Mouse (Mus musculus) testis, adult 2 months (tissue): Measurements from ENCODE around the gene Rnf150. TPM values are rescaled to one million over a fixed set of nuclear protein-coding genes. Genes with fewer than 3 reads are reported as not detected.

Source experiments
- H3K27ac ChIP-seq: fragments of 200-500 bp; 2 replicates; pipeline ENCODE4 v1.5.1; 2012; ENCODE audit warnings: low read depth, low read length; ENCODE audit not compliant: control insufficient read depth, insufficient read depth
- H3K27me3 ChIP-seq: fragments of 200-500 bp; 2 replicates; pipeline ENCODE4 v1.6.1; 2012; ENCODE audit warnings: mild to moderate bottlenecking, low read length, moderate library complexity; ENCODE audit not compliant: control insufficient read depth, insufficient read depth
- H3K36me3 ChIP-seq: fragments of 200-500 bp; 2 replicates; pipeline ENCODE4 v1.6.1; 2012; ENCODE audit warnings: mild to moderate bottlenecking, low read length; ENCODE audit not compliant: control insufficient read depth, insufficient read depth
- H3K4me1 ChIP-seq: fragments of 200-500 bp; 2 replicates; pipeline ENCODE4 v1.6.1; 2012; ENCODE audit warnings: low read length; ENCODE audit not compliant: control insufficient read depth, insufficient read depth
- H3K4me3 ChIP-seq: fragments of 200-500 bp; 2 replicates; pipeline ENCODE4 v1.5.1; 2012; ENCODE audit warnings: low read depth, mild to moderate bottlenecking, low read length, moderate library complexity, mixed read lengths; ENCODE audit not compliant: control insufficient read depth
- CTCF ChIP-seq: fragments of 200-500 bp; IDR thresholded peaks from 2 replicates; pipeline ENCODE4 v1.5.1; 2012; ENCODE audit warnings: low read depth, mild to moderate bottlenecking, inconsistent platforms, low read length, moderate library complexity; ENCODE audit not compliant: control insufficient read depth, insufficient read depth, insufficient replicate concordance
- POLR2A ChIP-seq: fragments of 200-500 bp; IDR thresholded peaks from 2 replicates; pipeline ENCODE4 v1.6.1; 2012; ENCODE audit warnings: low read depth, mild to moderate bottlenecking, inconsistent platforms, low read length, moderate library complexity; ENCODE audit not compliant: control insufficient read depth
- polyA plus RNA-seq: library from polyadenylated mRNA; depleted of rRNA; stranded (reverse); fragments of >200 nt; gene quantifications from 2 replicates; pipeline ENCODE4 v1.2.3, GENCODE M21; 2012

The Rnf150 gene
- polyA plus RNA-seq, 1 experiment = 0.33 TPM

- Histone ChIP-seq H3K27ac (no peak overlapping the region), H3K36me3 (no peaks in the 10 kb centered on the region), H3K4me1 (no peaks in the 10 kb centered on the region), H3K4me3 (no peak overlapping the region), H3K27me3 (no peaks in the 10 kb centered on the region)
- TF ChIP-seq POLR2A (no peak), CTCF (no peak)
These were observed 189.7 kb downstream of the Rnf150 start for GRCm38 (mm10) chr8:83052896-83053295.

- TF ChIP-seq CTCF (no peak), POLR2A (no peak)
- no peak overlapping the region for H3K4me3 ChIP-seq
- no peak overlapping the region for H3K27ac ChIP-seq
- no peaks in the 10 kb centered on the region for H3K27me3 ChIP-seq
- no peaks in the 10 kb centered on the region for H3K36me3 ChIP-seq
- H3K4me1 ChIP-seq = no peaks in the 10 kb centered on the region
These were observed 191.6 kb downstream of the Rnf150 start for GRCm38 (mm10) chr8:83054801-83055200.

GRCm38 (mm10) chr8:83058951-83059350, 195.8 kb downstream of the Rnf150 start:
- no peak overlapping the region for H3K4me3 ChIP-seq
- no peak for TF ChIP-seq POLR2A
- TF ChIP-seq CTCF = no peak
- H3K4me1 ChIP-seq = no peaks in the 10 kb centered on the region
- H3K36me3 ChIP-seq = no peaks in the 10 kb centered on the region
- no peaks in the 10 kb centered on the region for H3K27me3 ChIP-seq
- no peak overlapping the region for H3K27ac ChIP-seq

- no peaks in the 10 kb centered on the region for H3K36me3 ChIP-seq
- TF ChIP-seq CTCF = no peak
- no peak for TF ChIP-seq POLR2A
- no peak overlapping the region for H3K27ac ChIP-seq
- H3K27me3 ChIP-seq = no peaks in the 10 kb centered on the region
- no peaks in the 10 kb centered on the region for H3K4me1 ChIP-seq
- no peak overlapping the region for H3K4me3 ChIP-seq
These were observed 196.9 kb downstream of the Rnf150 start for GRCm38 (mm10) chr8:83060076-83060475.

- H3K36me3 ChIP-seq = no peaks in the 10 kb centered on the region
- H3K27ac ChIP-seq = no peak overlapping the region
- H3K4me3 ChIP-seq = no peak overlapping the region
- no peaks in the 10 kb centered on the region for H3K27me3 ChIP-seq
- H3K4me1 ChIP-seq = no peaks in the 10 kb centered on the region
- no peak for TF ChIP-seq CTCF
- no peak for TF ChIP-seq POLR2A
These were observed 198.1 kb downstream of the Rnf150 start for GRCm38 (mm10) chr8:83061257-83061656.

- H3K27me3 ChIP-seq = no peaks in the 10 kb centered on the region
- H3K4me1 ChIP-seq = no peaks in the 10 kb centered on the region
- no peaks in the 10 kb centered on the region for H3K36me3 ChIP-seq
- TF ChIP-seq POLR2A (no peak), CTCF (no peak)
- no peak overlapping the region for H3K4me3 ChIP-seq
- no peak overlapping the region for H3K27ac ChIP-seq
These were observed 198.7 kb downstream of the Rnf150 start for GRCm38 (mm10) chr8:83061873-83062272.

- no peak for TF ChIP-seq CTCF
- no peak for TF ChIP-seq POLR2A
- no peak overlapping the region for H3K27ac ChIP-seq
- no peak overlapping the region for H3K4me3 ChIP-seq
- no peaks in the 10 kb centered on the region for H3K4me1 ChIP-seq
- H3K27me3 ChIP-seq = no peaks in the 10 kb centered on the region
- H3K36me3 ChIP-seq = no peaks in the 10 kb centered on the region
These were observed 199.1 kb downstream of the Rnf150 start for GRCm38 (mm10) chr8:83062276-83062675.

- no peaks in the 10 kb centered on the region for H3K36me3 ChIP-seq
- no peaks in the 10 kb centered on the region for H3K4me1 ChIP-seq
- no peak for TF ChIP-seq POLR2A
- no peak overlapping the region for H3K27ac ChIP-seq
- H3K27me3 ChIP-seq = no peaks in the 10 kb centered on the region
- no peak overlapping the region for H3K4me3 ChIP-seq
These were observed 200.9 kb downstream of the Rnf150 start for GRCm38 (mm10) chr8:83064096-83064495.
